Mouse (Mus musculus) myocyte (in vitro differentiated cells): Measurements from ENCODE around the gene Ctsd.

Experiments used
- E2F4 ChIP-seq: IDR thresholded peaks from one replicate; pipeline ENCODE4 v1.6.1; 2011; ENCODE audit warnings: mild to moderate bottlenecking, control low read depth, moderate library complexity; ENCODE audit not compliant: insufficient read depth
- MAX ChIP-seq: IDR thresholded peaks from one replicate; pipeline ENCODE4 v1.6.1; 2011; ENCODE audit warnings: low read depth, mild to moderate bottlenecking, control low read depth
- MYOD1 ChIP-seq, 3 experiments: IDR thresholded peaks; one replicate each; pipeline ENCODE4 v1.6.1; 2011; ENCODE audit warnings: control low read depth in 2 of 3, low read depth in 2 of 3, mild to moderate bottlenecking in 2 of 3, moderate library complexity in 1 of 3; ENCODE audit not compliant: insufficient read length in 2 of 3, control insufficient read depth in 1 of 3
- MYOG ChIP-seq, 3 experiments: IDR thresholded peaks; one replicate each; pipeline ENCODE4 v1.6.1; 2011; ENCODE audit warnings: control low read depth in 2 of 3, low read depth in 2 of 3, mild to moderate bottlenecking in 2 of 3; ENCODE audit not compliant: insufficient read length in 2 of 3, control insufficient read depth in 1 of 3, insufficient read depth in 1 of 3
- POLR2A ChIP-seq: IDR thresholded peaks from one replicate; pipeline ENCODE4 v1.6.1; 2011; ENCODE audit warnings: low read depth, mild to moderate bottlenecking, control low read depth, moderate library complexity; ENCODE audit not compliant: insufficient read length
- POLR2AphosphoS2 ChIP-seq: IDR thresholded peaks from one replicate; pipeline ENCODE4 v1.6.1; 2011; ENCODE audit warnings: low read depth, control low read depth; ENCODE audit not compliant: insufficient read length
- REST ChIP-seq: IDR thresholded peaks from one replicate; pipeline ENCODE4 v1.6.1; 2011; ENCODE audit warnings: mild to moderate bottlenecking, control low read depth, moderate library complexity; ENCODE audit not compliant: insufficient read depth, insufficient read length
- SRF ChIP-seq: IDR thresholded peaks from one replicate; pipeline ENCODE4 v1.6.1; 2011; ENCODE audit warnings: low read depth; ENCODE audit not compliant: control insufficient read depth, insufficient read length
- TCF12 ChIP-seq: IDR thresholded peaks from one replicate; pipeline ENCODE4 v1.6.1; 2011; ENCODE audit warnings: mild to moderate bottlenecking, control low read depth; ENCODE audit not compliant: poor library complexity, insufficient read depth, severe bottlenecking
- USF1 ChIP-seq: IDR thresholded peaks from one replicate; pipeline ENCODE4 v1.6.1; 2011; ENCODE audit warnings: low read depth, mild to moderate bottlenecking, control low read depth, moderate library complexity

DNA sequence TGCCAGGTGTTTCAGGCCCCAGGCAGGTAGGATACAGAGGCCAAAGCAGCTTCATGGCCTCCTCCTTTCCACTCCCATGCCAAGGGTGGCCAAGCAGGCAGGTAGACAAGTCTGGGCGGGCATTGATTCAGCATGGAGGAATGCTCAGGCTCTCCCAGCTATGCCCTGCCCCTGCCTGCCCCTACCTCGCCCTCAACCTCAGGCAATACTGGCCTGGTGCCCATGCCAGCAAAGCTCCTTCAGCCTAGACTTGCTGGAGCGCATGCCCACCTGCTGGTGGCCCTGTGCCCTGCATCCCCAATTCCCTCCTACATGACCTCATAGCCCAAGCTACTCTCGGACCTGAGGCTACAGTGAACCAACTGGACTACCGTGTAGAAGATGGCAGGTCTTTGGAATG lies 49.5 kb upstream of the Ctsd start:
- TF ChIP-seq POLR2A (no peak), MAX (no peak), E2F4 (no peak), POLR2AphosphoS2 (no peak), USF1 (no peak), MYOD1 (IDR thresholded peaks at IDR 0.05; ENCODE audit: control insufficient read depth in 1 of 3, insufficient read length in 2 of 3, low read depth in 2 of 3) (peak in 2 of 3 experiments; percentile 29 to 79), MYOG (IDR thresholded peaks at IDR 0.05; ENCODE audit: control insufficient read depth in 1 of 3, insufficient read depth in 1 of 3, insufficient read length in 2 of 3, low read depth in 2 of 3) (peak in 2 of 3 experiments; percentile 64 to 66), TCF12 (no peak), REST (no peak), SRF (no peak)
